Mouse (Mus musculus): Measurements from ENCODE around the gene Gpr75. TPM values are rescaled to one million over a fixed set of nuclear protein-coding genes. Genes with fewer than 3 reads are reported as not detected.

The Gpr75 gene
- polyA plus RNA-seq, 1 experiment = 0.06 TPM

DNA sequence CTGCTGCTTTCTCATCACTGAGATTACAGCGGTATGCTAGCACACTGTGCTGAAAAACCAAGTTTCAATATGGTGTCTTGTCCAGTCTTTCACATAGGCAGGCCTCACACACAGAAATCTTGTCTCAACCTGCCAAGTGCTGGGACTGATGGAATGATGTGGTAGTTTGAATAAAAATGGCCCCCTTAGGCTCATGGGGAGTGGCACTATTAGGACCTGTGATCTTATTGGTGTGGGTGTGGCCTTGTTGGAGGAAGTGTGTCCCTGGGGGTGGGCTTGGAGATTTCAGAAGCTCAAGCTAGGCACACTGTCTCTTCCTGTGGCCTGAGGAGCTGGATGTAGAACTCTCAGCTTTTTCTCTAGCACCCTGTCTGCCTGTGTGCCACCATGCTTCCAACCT, 11.0 kb downstream of the Gpr75 start:
- TF ChIP-seq FOSL1 (IDR thresholded peaks at IDR 0.05; ENCODE audit: insufficient read depth, low read length, poor library complexity, severe bottlenecking) (no peak), CEBPB (IDR thresholded peaks at IDR 0.05; ENCODE audit: low read depth) (no peak), MYOG (IDR thresholded peaks at IDR 0.05; ENCODE audit: control insufficient read depth, extremely low read depth, insufficient read length) (no peak), USF1 (IDR thresholded peaks at IDR 0.05; ENCODE audit: low read depth) (no peak), MAX (IDR thresholded peaks at IDR 0.05) (no peak), MYOD1 (IDR thresholded peaks at IDR 0.05; ENCODE audit: control insufficient read depth, insufficient read length, low read depth) (no peak), CTCF (IDR thresholded peaks at IDR 0.05; ENCODE audit: control insufficient read depth, insufficient read depth, insufficient read length) (no peak)
- Histone ChIP-seq H3K4me3 (ENCODE audit: insufficient read depth, poor library complexity, severe bottlenecking) (no peak overlapping the region), H3K79me3 (ENCODE audit: low read depth) (no peaks in the 10 kb centered on the region), H3K36me3 (ENCODE audit: control insufficient read depth, insufficient read depth) (no peaks in the 10 kb centered on the region), H3ac (ENCODE audit: control insufficient read depth, insufficient read length, low read depth) (no peak overlapping the region), H3K27me3 (ENCODE audit: control insufficient read depth, insufficient read depth, insufficient read length) (no peaks in the 10 kb centered on the region), H3K79me2 (ENCODE audit: control insufficient read depth, insufficient read depth) (no peaks in the 10 kb centered on the region)

DNA sequence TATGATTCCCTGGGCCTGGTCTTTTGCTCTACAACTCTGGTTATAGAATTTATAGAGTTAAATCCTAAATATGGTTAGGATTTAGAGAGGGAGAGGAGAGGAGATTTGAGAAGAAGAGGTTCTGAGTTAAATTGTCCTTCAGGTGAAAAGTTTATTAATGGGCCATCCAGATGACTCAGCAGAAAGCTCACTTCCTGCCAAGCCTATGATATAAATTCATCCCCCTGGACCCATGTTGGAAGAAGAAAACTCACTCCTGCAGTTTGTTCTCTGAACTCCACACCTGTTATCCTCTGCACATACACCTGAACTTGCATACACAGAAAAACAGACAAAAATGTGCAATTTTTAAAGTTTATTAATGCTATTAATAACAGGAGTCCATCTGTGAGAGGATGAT, 14.2 kb downstream of the Gpr75 start:
- Histone ChIP-seq H3K79me2 (ENCODE audit: control insufficient read depth, insufficient read depth) (no peaks in the 10 kb centered on the region), H3K4me3 (ENCODE audit: insufficient read depth, poor library complexity, severe bottlenecking) (no peak overlapping the region), H3K79me3 (ENCODE audit: low read depth) (no peaks in the 10 kb centered on the region), H3ac (ENCODE audit: control insufficient read depth, insufficient read length, low read depth) (no peak overlapping the region), H3K27me3 (ENCODE audit: control insufficient read depth, insufficient read depth, insufficient read length) (no peaks in the 10 kb centered on the region), H3K36me3 (ENCODE audit: control insufficient read depth, insufficient read depth) (no peaks in the 10 kb centered on the region)
- TF ChIP-seq FOSL1 (IDR thresholded peaks at IDR 0.05; ENCODE audit: insufficient read depth, low read length, poor library complexity, severe bottlenecking) = no peak
- TF ChIP-seq CEBPB (IDR thresholded peaks at IDR 0.05; ENCODE audit: low read depth) = no peak
- no peak for TF ChIP-seq MAX (IDR thresholded peaks at IDR 0.05)
- no peak for TF ChIP-seq MYOD1 (IDR thresholded peaks at IDR 0.05; ENCODE audit: control insufficient read depth, insufficient read length, low read depth)
- no peak for TF ChIP-seq USF1 (IDR thresholded peaks at IDR 0.05; ENCODE audit: low read depth)
- no peak for TF ChIP-seq CTCF (IDR thresholded peaks at IDR 0.05; ENCODE audit: control insufficient read depth, insufficient read depth, insufficient read length)
- no peak for TF ChIP-seq MYOG (IDR thresholded peaks at IDR 0.05; ENCODE audit: control insufficient read depth, extremely low read depth, insufficient read length)

GRCm38 (mm10) chr11:30912311-30912710, 27.2 kb downstream of the Gpr75 start:
- no peaks in the 10 kb centered on the region for H3K36me3 ChIP-seq (ENCODE audit: control insufficient read depth, insufficient read depth)
- H3K79me3 ChIP-seq (ENCODE audit: low read depth) = no peaks in the 10 kb centered on the region
- H3K27me3 ChIP-seq (ENCODE audit: control insufficient read depth, insufficient read depth, insufficient read length) = no peaks in the 10 kb centered on the region
- no peak overlapping the region for H3ac ChIP-seq (ENCODE audit: control insufficient read depth, insufficient read length, low read depth)
- H3K79me2 ChIP-seq (ENCODE audit: control insufficient read depth, insufficient read depth) = no peaks in the 10 kb centered on the region
- TF ChIP-seq MYOD1 (IDR thresholded peaks at IDR 0.05; ENCODE audit: control insufficient read depth, insufficient read length, low read depth) (no peak), CEBPB (IDR thresholded peaks at IDR 0.05; ENCODE audit: low read depth) (no peak), MAX (IDR thresholded peaks at IDR 0.05) (no peak), CTCF (IDR thresholded peaks at IDR 0.05; ENCODE audit: control insufficient read depth, insufficient read depth, insufficient read length) (no peak), MYOG (IDR thresholded peaks at IDR 0.05; ENCODE audit: control insufficient read depth, extremely low read depth, insufficient read length) (no peak), USF1 (IDR thresholded peaks at IDR 0.05; ENCODE audit: low read depth) (no peak), FOSL1 (IDR thresholded peaks at IDR 0.05; ENCODE audit: insufficient read depth, low read length, poor library complexity, severe bottlenecking) (no peak)
- H3K4me3 ChIP-seq (ENCODE audit: insufficient read depth, poor library complexity, severe bottlenecking) = no peak overlapping the region

- TF ChIP-seq CTCF (IDR thresholded peaks at IDR 0.05; ENCODE audit: control insufficient read depth, insufficient read depth, insufficient read length) (no peak), MAX (IDR thresholded peaks at IDR 0.05) (no peak), CEBPB (IDR thresholded peaks at IDR 0.05; ENCODE audit: low read depth) (no peak), MYOG (IDR thresholded peaks at IDR 0.05; ENCODE audit: control insufficient read depth, extremely low read depth, insufficient read length) (no peak), MYOD1 (IDR thresholded peaks at IDR 0.05; ENCODE audit: control insufficient read depth, insufficient read length, low read depth) (no peak), FOSL1 (IDR thresholded peaks at IDR 0.05; ENCODE audit: insufficient read depth, low read length, poor library complexity, severe bottlenecking) (no peak), USF1 (IDR thresholded peaks at IDR 0.05; ENCODE audit: low read depth) (no peak)
- Histone ChIP-seq H3K4me3 (ENCODE audit: insufficient read depth, poor library complexity, severe bottlenecking) (no peak overlapping the region), H3K79me3 (ENCODE audit: low read depth) (no peaks in the 10 kb centered on the region), H3K36me3 (ENCODE audit: control insufficient read depth, insufficient read depth) (peaks cover 4% of the 10 kb centered on the region), H3ac (ENCODE audit: control insufficient read depth, insufficient read length, low read depth) (no peak overlapping the region), H3K79me2 (ENCODE audit: control insufficient read depth, insufficient read depth) (no peaks in the 10 kb centered on the region), H3K27me3 (ENCODE audit: control insufficient read depth, insufficient read depth, insufficient read length) (no peaks in the 10 kb centered on the region)
Measured at GRCm38 (mm10) chr11:30920641-30921040, 35.5 kb downstream of the Gpr75 start.

DNA sequence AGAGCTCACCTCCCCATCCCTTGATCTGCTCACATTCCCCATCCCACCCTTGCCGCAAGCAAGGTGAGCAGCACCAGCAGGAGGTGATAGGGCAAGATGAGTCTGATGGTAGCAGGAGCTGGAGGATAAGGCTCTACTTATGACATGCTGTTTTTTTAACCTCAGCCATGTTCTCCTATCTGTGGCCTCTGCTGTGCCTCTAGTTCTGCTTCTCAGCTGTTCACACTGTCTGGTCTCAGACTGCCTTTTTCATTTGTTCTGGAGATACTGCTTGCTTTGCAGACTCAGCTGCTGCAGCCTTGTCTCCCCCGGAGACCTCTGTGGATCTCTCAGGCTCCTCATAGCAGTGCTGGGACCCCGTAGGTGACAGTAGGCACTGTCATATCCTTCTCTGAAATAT, 38.1 kb downstream of the Gpr75 start:
- no peak overlapping the region for H3K4me3 ChIP-seq (ENCODE audit: insufficient read depth, poor library complexity, severe bottlenecking)

DNA sequence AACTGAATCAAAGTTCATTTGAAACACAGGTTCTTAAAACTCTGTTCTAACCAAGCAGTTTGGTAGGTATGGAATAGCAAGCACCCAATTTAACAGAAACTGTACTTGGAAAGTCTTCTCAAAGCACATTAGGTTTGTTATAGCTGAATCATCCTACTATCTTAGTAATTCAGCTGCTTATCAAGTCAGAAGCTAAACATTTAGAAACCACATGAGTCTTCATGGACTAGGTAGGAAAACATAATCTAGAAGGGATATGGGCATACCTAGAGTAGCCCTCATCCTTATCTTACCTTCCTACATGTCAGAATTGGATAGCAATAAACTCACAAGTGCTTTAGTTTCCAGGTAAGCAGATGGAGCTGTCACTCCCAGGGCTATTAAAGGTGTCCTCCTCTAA, 42.9 kb downstream of the Gpr75 start:
- Histone ChIP-seq H3K4me3 (ENCODE audit: insufficient read depth, poor library complexity, severe bottlenecking) (no peak overlapping the region), H3K79me3 (ENCODE audit: low read depth) (no peaks in the 10 kb centered on the region), H3K79me2 (ENCODE audit: control insufficient read depth, insufficient read depth) (no peaks in the 10 kb centered on the region), H3K36me3 (ENCODE audit: control insufficient read depth, insufficient read depth) (peaks cover 29% of the 10 kb centered on the region), H3K27me3 (ENCODE audit: control insufficient read depth, insufficient read depth, insufficient read length) (no peaks in the 10 kb centered on the region), H3ac (ENCODE audit: control insufficient read depth, insufficient read length, low read depth) (no peak overlapping the region)
- TF ChIP-seq MYOG (IDR thresholded peaks at IDR 0.05; ENCODE audit: control insufficient read depth, extremely low read depth, insufficient read length) (no peak), MAX (IDR thresholded peaks at IDR 0.05) (no peak), MYOD1 (IDR thresholded peaks at IDR 0.05; ENCODE audit: control insufficient read depth, insufficient read length, low read depth) (no peak), CEBPB (IDR thresholded peaks at IDR 0.05; ENCODE audit: low read depth) (no peak)

More for the DNA sequence above, 38.1 kb downstream of the Gpr75 start:
- Histone ChIP-seq H3K27me3 (ENCODE audit: control insufficient read depth, insufficient read depth, insufficient read length) (no peaks in the 10 kb centered on the region), H3K79me2 (ENCODE audit: control insufficient read depth, insufficient read depth) (no peaks in the 10 kb centered on the region), H3K36me3 (ENCODE audit: control insufficient read depth, insufficient read depth) (peaks cover 8% of the 10 kb centered on the region), H3ac (ENCODE audit: control insufficient read depth, insufficient read length, low read depth) (no peak overlapping the region), H3K79me3 (ENCODE audit: low read depth) (no peaks in the 10 kb centered on the region)
- no peak for TF ChIP-seq MYOG (IDR thresholded peaks at IDR 0.05; ENCODE audit: control insufficient read depth, extremely low read depth, insufficient read length)
- no peak for TF ChIP-seq FOSL1 (IDR thresholded peaks at IDR 0.05; ENCODE audit: insufficient read depth, low read length, poor library complexity, severe bottlenecking)
- TF ChIP-seq CEBPB (IDR thresholded peaks at IDR 0.05; ENCODE audit: low read depth) = no peak
- TF ChIP-seq USF1 (IDR thresholded peaks at IDR 0.05; ENCODE audit: low read depth) = no peak
- no peak for TF ChIP-seq MYOD1 (IDR thresholded peaks at IDR 0.05; ENCODE audit: control insufficient read depth, insufficient read length, low read depth)
- TF ChIP-seq MAX (IDR thresholded peaks at IDR 0.05) = no peak
- TF ChIP-seq CTCF (IDR thresholded peaks at IDR 0.05; ENCODE audit: control insufficient read depth, insufficient read depth, insufficient read length) = no peak

All from C2C12 (cell line).